Comparison of ENCODE assay signal across 8 mouse cellular contexts in the genomic region with DNA sequence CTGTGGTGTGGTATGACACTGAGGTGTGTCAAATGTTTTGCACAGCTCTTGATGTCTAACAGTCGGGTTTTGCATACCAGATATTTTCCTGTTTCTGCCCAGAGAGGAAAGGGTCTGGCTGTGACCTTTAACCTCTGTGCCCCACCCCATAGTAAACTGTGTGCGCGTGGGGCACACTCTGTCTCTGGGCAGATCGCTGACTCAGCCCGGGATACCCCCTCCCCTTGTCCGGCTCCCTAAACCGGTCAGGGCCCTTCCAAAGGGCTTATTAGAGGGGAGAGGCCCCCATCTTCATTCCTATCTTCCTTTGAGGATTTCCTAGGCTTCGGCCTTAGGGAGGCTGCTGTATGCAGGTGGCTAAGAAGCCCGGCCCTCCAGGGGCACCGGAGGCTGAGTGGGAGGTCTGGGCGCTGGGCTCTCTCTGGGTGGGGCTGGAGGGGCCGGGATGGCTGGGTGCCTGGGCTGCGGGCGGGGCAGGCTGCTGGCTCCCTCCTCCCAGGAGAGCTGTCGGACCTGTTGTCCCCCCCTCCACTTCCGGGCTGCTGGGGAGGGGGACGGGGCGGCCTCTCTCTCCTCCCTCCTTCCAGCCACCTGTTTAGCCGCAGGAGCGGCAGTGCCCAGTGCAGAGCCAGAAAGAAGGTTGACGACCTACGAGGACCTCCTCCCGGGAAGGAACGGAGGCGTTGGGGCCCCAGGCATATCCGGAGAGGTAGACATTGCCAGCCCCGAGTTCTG. TPM values are rescaled to one million over a fixed set of nuclear protein-coding genes. Genes with fewer than 3 reads are reported as not detected.
A peak's percentile ranks its signal among the peaks of the same experiment; 100 is the strongest.
DNase-seq lines count a peak whose midpoint lies in the region; ATAC-seq and TF ChIP-seq lines count a peak whose summit lies in the region.

Gene Phldb3, plus strand, starts transcription at position 620 of the 735 bp plus-strand sequence.

- no peak for TF ChIP-seq POLR2A in embryonic fibroblast, embryonic 13.5 days (IDR thresholded peaks at IDR 0.05; ENCODE audit: low read depth, low read length)
- no peak for TF ChIP-seq POLR2A in olfactory bulb, adult 2 months (IDR thresholded peaks at IDR 0.05; ENCODE audit: insufficient read depth, low read depth, low read length)

- H3K27me3 ChIP-seq in heart, embryonic 13.5 days (replicated peaks): peaks cover 65% of the 10 kb centered on the region
- peaks cover 11% of the 10 kb centered on the region; the same call in 1 of the 2 replicates for H3K27me3 ChIP-seq in lung, postnatal 0 days (replicated peaks; ENCODE audit: insufficient read depth, low read length)

- peak within 1 kb of the TSS; percentile 61 for H3K9ac ChIP-seq in heart, embryonic 13.5 days
- peak within 1 kb of the TSS; percentile 29 for H3K9ac ChIP-seq in lung, postnatal 0 days (replicated peaks; ENCODE audit: low read depth)

- intact Hi-C loops in heart, postnatal 25 days (cut with DNase I): no loop called here

- 6% methylated on average over 27 of the region's 27 CpGs for WGBS in heart, embryonic 13.5 days
- WGBS in lung, postnatal 0 days: 3% methylated on average over 27 of the region's 27 CpGs
- WGBS in olfactory bulb, adult 2 months: 18% methylated on average over 25 of the region's 27 CpGs

- no peaks in the 10 kb centered on the region for H3K9me3 ChIP-seq in heart, embryonic 13.5 days
- H3K9me3 ChIP-seq in lung, postnatal 0 days (ENCODE audit: low read length): no peaks in the 10 kb centered on the region

- TF ChIP-seq EP300 in lung, postnatal 0 days (IDR thresholded peaks at IDR 0.05): no peak

- no peaks in the 10 kb centered on the region for H3K36me3 ChIP-seq in heart, embryonic 13.5 days
- no peaks in the 10 kb centered on the region for H3K36me3 ChIP-seq in lung, postnatal 0 days (ENCODE audit: insufficient read depth, low read length)

- H3K4me3 ChIP-seq in heart, embryonic 13.5 days: peak within 1 kb of the TSS; percentile 55
- peak within 1 kb of the TSS; percentile 48 for H3K4me3 ChIP-seq in embryonic fibroblast, embryonic 13.5 days (ENCODE audit: insufficient read depth, low read length)
- H3K4me3 ChIP-seq in lung, postnatal 0 days (ENCODE audit: low read depth, low read length): peak within 1 kb of the TSS; percentile 57
- peak within 1 kb of the TSS; percentile 9; the same call in 1 of the 2 replicates for H3K4me3 ChIP-seq in olfactory bulb, adult 2 months (ENCODE audit: insufficient read depth, low read depth, low read length)

- H3K27ac ChIP-seq in heart, embryonic 13.5 days (replicated peaks): no peak within 1 kb of the TSS
- H3K27ac ChIP-seq in embryonic fibroblast, embryonic 13.5 days (ENCODE audit: insufficient read depth, low read length): no peak within 1 kb of the TSS
- H3K27ac ChIP-seq in lung, postnatal 0 days (ENCODE audit: low read length): peak within 1 kb of the TSS; percentile 71
- H3K27ac ChIP-seq in olfactory bulb, adult 2 months (ENCODE audit: insufficient read depth, low read depth, low read length): no peak within 1 kb of the TSS

- TF ChIP-seq CTCF in embryonic fibroblast, embryonic 13.5 days (IDR thresholded peaks at IDR 0.05; ENCODE audit: borderline replicate concordance, insufficient read depth, low read length): no peak
- no peak for TF ChIP-seq CTCF in lung, postnatal 0 days (IDR thresholded peaks at IDR 0.05)
- TF ChIP-seq CTCF in olfactory bulb, adult 2 months (IDR thresholded peaks at IDR 0.05; ENCODE audit: insufficient read depth, low read depth, low read length): no peak

- H3K4me2 ChIP-seq in heart, embryonic 13.5 days: peak within 1 kb of the TSS; percentile 77
- peak within 1 kb of the TSS; percentile 88 for H3K4me2 ChIP-seq in lung, postnatal 0 days (replicated peaks; ENCODE audit: low read depth, low read length)

- DNase-seq in heart, postnatal 25 days (ENCODE audit: low spot score): no peak
- peak; percentile 72 for DNase-seq in kidney, adult 9 months
- peak; percentile 53 for DNase-seq in lung, postnatal 0 days (ENCODE audit: low spot score)
- DNase-seq in right cerebral cortex, postnatal 25 days: no peak
- no peak for DNase-seq in adrenal gland, postnatal 4 days (ENCODE audit: low spot score in 2 of 2)

- 0 out of 2 replicates have a peak, but pooled peaks have one; percentile 6 for ATAC-seq in heart, embryonic 13.5 days (ENCODE audit: extremely low read depth, insufficient number of reproducible peaks, low FRiP score, low TSS enrichment)
- ATAC-seq in lung, postnatal 0 days: peak; percentile 70

- peaks cover 27% of the 10 kb centered on the region for H3K4me1 ChIP-seq in heart, embryonic 13.5 days
- no peaks in the 10 kb centered on the region for H3K4me1 ChIP-seq in embryonic fibroblast, embryonic 13.5 days (ENCODE audit: control insufficient read depth, insufficient read depth, low read length)
- peaks cover 8% of the 10 kb centered on the region; the same call in 1 of the 2 replicates for H3K4me1 ChIP-seq in lung, postnatal 0 days (ENCODE audit: insufficient read depth, low read depth, low read length)
- H3K4me1 ChIP-seq in olfactory bulb, adult 2 months (ENCODE audit: control insufficient read depth, insufficient read depth, low read length): peaks cover 19% of the 10 kb centered on the region

RNA-seq across cellular contexts. Expression of gene Phldb3, which starts in this region (rescaled TPM):
- 0.05 TPM in 1 of 2 replicates, not detected in the other for polyA plus RNA-seq in heart, embryonic 13.5 days (2015; fragmentation: Nextera tagmentation; extraction: Ambion mirVana)
- under 1 TPM; 0.50 to 0.57 TPM for total RNA-seq in heart, postnatal 25 days (2021)
- polyA plus RNA-seq in embryonic fibroblast, embryonic 13.5 days (2011; ENCODE audit: insufficient read length, low read depth, missing spikeins): 0.76 and 0.97 TPM in 2 replicates
- polyA plus RNA-seq in lung, postnatal 0 days (2015; fragmentation: Nextera tagmentation; extraction: Ambion mirVana): 0.33 and 0.42 TPM in 2 replicates
- not detected in 2 replicates for polyA plus RNA-seq in olfactory bulb, adult 2 months (2012; ENCODE audit: insufficient read depth, insufficient read length, low replicate concordance, missing spikeins)
- total RNA-seq in adrenal gland, postnatal 4 days (2021): 1 to 10 TPM; 6.5 to 6.9 TPM

Comparison
In these comparisons a context has a peak if more than half of its experiments do, and no peak if none do; other contexts are left out.
1. RNA of gene Phldb3 (total RNA-seq): 6.5 to 6.9 TPM in adrenal gland, postnatal 4 days; 0.50 to 0.57 TPM in heart, postnatal 25 days; every median in the first group is over 4 times any median in the second.
2. Peak in ATAC-seq, H3K4me3 ChIP-seq, H3K9ac ChIP-seq and H3K4me2 ChIP-seq in heart, embryonic 13.5 days; RNA of the gene not detected or under 1 TPM.
3. Peak in DNase-seq, ATAC-seq, H3K4me3 ChIP-seq, H3K27ac ChIP-seq, H3K9ac ChIP-seq and H3K4me2 ChIP-seq in lung, postnatal 0 days; RNA of the gene not detected or under 1 TPM.
4. Peak in every context shown above with its lines, with median percentiles within 50 percentile points of each other: H3K4me3 ChIP-seq.